Mouse (Mus musculus) hindlimb bud, embryonic 11.5 days (tissue): ENCODE measurements at regions not wholly inside any gene's neighbourhood (a gene's known extent, or its start where the extent isn't known, plus 50 kb on each side); places are given as distances from the start of the nearest gene placed in this dataset.
A peak's percentile ranks its signal among the peaks of the same experiment; 100 is the strongest.

Experiments
- DNase-seq: peaks from one replicate; pipeline ENCODE4 v3.0.0-alpha.2; 2012; ENCODE audit warnings: low read depth, low spot score; ENCODE audit errors: extremely low spot score

DNA sequence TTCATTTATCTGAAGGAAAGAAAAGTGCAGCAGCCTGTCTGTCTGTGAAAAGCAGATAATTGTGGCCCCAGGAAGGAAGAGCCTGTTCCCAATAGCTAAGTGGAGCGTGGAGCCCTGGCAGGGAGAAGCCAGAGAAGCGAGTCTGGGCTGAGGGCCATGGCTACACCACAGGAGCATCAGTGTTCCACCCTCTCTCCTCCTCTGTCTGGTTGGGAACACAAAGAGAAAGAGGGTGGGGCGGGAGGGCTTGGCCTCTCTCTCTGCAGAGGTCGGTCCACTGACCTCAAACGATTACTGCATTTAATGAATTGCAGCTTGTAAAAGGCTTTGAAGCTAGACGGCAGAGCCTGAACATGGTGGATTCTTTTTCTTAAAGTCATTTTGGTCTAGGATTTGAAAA lies 329.0 kb downstream of the Pik3r1 start:
- no peak for DNase-seq

DNA sequence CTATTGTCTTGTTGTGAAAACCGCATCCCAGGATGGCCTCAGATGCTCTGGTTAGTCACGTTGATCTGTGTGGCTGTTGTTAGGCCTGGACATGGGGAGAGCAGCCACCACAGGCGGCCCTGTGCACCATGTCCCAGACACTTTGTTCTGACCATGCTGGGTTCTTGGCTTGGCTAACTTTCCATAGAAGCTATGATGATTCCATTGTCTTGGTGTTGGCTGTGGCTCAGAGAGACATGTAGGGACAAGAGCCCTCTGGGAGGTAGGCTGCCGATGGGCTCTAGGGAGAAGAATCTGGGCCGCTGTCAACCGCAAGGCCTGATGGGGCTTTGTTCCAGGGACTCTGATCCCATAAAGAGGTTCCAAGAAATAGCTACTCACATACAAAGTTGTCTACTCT lies 334.9 kb downstream of the Pik3r1 start:
- DNase-seq, result no peak

DNA sequence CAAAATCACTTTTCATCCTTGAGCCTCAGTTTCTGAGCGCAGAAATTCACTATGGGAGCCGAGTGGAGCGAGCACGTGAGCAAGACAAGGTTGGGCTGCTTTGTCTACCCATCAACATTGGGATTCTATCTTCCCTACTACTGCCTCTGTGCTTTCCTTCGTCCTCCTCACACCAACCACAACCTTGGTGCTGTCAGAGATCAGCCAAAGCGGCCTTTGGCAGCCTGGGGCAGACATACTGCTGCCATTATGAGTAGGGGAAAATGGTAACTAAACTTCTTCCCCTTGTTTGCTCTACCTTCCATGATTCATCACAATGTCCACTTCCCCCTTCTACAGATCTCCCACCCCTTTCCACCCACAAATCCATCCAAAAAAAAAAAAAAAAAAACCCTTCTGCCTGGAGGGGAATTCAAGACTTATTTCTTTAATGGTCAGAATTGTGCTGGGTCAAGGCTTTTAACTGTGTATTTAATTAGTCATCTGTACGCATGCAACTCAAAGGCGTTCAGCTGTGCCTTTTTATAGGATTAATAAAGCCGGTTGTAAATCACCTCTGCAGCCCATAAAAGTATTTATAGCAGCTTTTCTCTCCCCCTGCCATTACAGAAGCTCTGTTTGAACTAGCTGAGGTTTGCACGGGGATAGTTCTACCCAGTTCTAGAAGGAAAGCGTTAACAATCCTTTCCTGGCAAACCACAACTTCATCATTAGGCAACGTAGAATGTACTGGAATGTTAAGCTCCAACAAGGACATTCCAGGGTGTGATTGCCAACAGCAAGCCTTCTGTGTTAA lies 340.4 kb downstream of the Pik3r1 start:
- peak; percentile 97 for DNase-seq

DNA sequence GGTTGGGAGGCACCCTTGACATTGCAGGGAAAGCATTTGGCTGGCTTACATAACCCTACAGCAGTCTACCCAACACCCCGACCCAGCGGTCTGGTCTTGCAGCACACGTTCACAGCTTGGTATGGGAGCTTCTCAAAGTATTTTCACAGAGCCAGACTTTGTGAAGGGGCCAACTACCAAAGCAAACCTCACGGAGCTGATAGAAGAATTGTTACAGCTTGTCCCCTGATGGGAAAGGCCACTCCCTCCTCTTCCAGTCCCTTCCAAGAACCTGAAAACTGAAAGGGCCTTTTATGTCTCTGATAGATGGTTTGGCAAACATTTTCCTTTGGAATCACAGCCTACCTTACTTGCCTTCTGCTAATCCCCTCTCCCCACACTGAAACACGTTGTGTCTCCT lies 341.6 kb downstream of the Pik3r1 start:
- DNase-seq, result no peak

DNA sequence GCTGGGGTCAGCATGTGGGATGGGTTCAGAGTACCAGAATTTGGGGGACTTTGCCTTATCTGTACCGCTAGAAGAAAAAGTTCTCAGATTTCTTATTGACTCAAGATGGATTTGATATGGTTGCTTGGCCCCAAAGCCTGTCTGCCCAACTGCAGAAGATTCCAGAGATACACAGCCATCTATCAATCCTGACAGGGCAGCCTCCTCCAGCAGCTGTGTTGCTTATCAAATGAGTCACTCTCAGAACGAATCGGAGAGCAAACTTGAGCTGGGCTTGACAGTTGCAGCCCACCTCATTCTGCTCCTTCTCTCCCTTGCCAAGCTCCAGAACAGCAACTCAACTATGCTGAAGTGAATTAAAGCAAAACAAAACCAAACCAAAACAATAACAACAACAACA lies 345.9 kb downstream of the Pik3r1 start:
- DNase-seq, result no peak

DNA sequence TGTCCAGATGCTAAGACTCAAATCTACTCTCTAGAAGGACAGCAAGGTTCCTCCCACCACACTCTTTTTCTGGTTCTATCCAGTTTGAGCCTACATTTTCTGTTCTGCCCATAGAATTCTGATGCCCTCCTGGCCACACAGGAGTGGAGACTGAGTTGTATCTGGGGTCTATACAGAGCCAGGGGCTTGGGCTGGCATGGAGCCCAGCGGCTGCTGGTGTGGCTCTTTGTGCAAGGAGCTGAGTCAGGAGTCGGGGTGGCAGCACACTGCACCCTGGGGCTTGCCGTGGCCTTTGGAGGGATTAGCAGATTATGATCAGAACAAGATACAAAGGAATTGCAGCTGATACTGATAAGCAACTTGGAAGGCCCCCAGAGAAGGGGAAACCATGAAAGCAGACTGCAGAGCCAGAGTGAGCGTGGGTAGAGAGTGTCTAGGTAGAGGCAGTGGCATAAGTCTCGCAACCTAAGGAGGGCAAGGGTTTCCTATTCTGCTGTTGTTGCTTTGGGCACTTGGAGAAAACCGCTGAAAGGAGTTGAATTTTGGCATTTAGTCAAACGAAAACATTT lies 348.5 kb downstream of the Pik3r1 start:
- DNase-seq, result no peak

DNA sequence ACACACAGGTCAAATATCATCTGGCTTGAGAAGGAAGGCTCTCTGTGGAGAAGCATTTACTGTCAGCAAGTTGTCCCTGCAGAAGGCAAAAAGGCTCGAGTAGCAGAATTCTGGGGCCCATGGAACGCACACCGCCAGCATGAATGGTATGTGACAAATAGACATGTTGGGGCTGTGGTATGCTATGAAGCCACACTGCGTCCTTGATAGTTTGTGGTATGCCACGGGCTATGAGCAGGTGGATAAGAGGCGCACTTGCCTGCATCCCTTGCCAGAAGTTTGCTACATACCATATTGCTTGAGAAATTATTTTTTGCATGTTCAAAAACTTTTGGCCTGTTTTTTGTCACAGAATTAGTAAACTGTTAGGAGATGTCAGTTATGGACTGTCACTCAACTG lies 349.7 kb downstream of the Pik3r1 start:
- DNase-seq, result no peak

DNA sequence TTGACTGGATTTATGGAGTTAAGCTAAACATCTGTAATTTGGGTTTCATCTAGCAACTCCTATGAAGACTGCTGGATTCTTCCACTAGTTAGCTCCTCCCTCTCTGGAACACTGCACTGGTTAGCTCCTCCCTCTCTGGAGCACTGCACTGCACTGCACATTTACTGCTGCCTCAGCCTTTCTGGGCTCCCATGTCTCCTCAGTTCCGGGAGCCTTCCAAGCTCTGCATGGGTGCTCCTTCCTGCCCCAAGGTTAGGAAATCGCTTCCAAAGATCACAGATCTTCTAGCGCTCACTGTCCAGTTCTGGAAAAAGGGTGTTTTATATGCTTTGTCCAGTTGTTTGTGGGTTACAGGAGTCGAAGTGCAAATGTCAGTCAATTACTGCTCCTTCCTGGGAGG lies 359.1 kb downstream of the Pik3r1 start:
- no peak for DNase-seq

DNA sequence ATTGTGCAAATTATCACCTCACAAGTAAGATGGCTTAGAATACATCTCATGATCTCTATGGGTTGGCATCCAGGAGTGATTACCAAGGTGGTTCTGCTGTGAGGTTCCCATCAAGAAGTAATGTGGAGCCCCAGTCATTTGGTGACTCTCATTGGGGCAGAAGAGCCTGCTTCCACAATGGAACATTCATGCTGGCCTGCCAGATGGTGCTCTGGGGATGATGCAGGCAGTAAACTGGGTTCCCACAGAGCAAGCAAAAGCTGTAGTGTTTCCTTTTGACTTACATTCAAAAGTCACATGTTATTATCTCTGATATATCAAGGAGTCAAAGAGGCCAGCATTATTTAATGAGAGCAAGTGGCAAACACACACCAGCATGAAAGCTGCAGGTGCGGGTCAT lies 360.4 kb downstream of the Pik3r1 start:
- DNase-seq, result no peak

DNA sequence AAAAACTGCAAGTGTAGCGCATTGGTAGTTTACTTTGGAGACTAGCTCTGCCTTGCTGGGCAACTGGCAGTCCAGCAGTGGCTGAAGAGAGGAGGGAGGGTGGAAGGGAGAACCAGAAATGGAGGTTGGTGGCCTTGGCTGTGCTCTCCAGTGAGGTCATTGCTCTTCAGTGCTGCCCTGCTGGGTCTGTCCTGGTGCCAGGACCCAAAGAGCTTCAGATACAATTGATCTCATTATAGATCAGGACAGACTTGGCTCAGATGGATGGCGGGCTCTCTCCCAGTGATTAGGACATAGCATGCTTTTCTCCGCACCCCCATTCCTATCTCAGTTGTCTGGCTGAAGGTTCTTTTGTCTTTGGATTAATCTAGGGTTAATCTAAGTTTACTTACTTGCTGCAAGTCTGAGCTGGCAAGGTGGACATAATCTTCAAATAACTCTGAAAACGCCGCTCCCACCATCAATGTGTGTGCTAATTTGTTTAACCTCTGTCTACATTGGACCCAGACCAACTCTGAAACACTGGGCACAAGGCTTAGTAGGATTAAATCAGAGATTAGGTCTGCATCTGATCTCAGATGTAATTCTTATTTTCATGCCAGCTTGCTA lies 394.3 kb downstream of the Pik3r1 start:
- no peak for DNase-seq

DNA sequence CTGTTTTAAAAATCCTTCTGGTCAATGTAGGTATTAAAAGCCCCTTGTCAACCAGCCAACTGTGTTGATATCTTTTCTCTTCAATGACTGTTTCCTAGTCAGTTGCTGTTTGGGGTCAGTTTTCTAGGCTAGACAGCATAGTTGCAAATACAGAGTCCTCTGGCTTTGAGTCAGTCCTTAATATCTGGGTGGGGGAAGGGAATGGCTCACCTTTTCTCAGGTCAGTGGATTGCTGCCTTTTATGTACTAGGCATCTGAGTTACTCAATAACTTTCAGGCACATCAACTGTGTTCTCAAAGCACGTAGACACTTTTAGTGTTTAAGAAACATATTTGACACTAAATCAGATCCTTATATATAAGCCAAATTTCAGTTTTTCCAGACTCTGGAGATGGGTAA lies 396.1 kb downstream of the Pik3r1 start:
- DNase-seq, result no peak

DNA sequence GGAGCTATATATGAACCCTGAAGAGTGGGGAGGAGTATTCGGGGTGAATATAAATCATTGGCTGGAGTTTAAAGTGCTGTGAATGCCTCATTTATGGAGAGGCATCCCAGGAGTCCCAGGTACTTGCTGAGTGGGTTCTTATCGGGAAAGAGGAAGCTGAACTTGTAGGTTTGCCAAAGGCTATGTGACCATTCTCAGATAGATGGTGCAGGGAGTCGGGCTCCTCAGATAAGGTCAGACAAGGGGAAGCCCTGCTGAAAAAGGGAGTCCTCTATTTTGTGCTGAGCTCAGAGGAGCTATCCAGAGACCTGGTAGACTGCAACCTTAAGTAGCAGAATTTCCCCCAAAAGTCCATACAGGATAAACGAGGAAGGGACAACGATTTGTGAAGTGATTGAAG lies 399.8 kb downstream of the Pik3r1 start:
- DNase-seq, result no peak

DNA sequence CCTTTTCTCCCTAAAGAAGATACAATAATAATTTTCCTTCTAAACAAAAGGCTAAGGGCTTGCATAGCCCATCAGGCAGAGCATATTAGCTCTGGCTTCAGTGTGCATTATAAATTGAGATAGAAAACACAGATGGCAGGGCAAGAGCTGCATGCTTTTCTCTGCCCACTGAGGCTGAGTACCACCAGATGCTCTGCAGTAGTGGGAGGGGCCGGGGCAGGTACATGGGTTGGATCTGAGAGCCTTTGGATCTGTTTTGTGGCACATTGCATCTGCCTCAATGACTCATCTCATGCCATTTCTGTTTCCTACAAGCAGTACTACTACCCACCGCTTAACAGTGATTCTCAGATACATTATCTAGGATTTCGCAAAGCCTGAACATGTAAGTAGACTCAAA lies 412.7 kb downstream of the Pik3r1 start:
- no peak for DNase-seq

DNA sequence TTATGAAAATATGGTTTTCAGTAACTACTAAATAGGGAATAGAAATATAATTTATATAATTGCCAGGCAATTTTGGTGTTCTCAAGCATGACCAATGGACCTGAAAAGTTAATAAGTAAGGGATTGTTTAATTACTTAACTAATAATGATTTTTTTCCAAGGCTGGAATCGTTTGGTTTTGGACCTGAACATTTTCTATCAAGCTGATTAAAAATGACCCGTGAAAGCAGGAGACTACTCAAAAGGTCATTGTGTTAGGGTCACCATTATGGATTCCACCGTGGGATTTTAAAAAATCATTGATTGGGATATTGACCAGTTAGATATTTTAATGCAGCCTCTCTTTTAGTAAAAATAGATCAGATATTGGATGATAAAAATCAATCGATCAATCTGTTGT lies 416.9 kb downstream of the Pik3r1 start:
- DNase-seq, result no peak

DNA sequence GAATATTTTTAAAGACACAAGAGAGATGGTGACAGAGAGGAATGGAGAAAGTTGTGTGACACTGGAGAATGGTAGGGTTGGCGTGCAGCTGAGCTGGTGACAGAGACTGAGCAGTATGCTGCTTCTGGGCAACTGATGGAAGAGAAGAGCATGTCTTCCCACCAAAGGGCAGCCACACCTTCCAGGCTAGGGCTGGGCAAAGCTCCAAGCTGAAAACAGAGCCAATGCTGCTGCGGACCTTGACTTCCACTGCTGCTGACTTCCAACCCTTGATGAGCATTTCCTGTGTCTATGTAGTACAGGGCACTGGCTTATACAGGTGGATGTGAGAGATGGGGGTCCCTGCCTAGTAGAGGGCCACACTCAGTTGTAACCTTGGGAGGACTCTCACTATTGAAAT lies 418.7 kb downstream of the Pik3r1 start:
- no peak for DNase-seq

DNA sequence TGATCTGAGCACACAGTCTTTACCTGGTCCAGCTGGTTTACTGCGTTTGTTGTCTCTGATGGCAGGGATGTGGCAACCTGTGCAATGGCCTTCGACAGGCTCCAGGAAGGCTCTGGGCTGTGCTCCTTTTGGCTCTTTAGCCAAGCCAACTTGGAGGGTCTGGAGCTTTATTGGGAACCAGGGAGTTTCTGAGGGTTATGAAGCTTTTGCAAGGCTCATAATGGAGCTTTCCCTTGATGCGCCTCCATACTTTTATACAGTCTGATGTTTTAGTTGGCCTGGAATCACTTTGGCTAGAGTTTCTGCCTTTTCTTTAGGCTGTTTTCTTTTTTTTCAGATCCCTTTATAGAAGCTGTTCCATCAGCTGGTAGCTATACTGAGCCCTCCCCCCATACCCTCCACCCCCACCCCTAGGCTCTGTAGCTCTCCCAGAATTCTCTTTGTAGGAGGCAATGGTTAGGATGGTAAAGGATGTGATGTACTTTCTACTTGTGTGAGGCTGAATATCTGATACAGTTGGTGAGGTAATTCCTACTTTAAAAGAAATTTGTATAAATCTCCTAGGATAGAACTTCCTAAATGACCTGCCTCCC lies 429.6 kb downstream of the Pik3r1 start:
- no peak for DNase-seq

DNA sequence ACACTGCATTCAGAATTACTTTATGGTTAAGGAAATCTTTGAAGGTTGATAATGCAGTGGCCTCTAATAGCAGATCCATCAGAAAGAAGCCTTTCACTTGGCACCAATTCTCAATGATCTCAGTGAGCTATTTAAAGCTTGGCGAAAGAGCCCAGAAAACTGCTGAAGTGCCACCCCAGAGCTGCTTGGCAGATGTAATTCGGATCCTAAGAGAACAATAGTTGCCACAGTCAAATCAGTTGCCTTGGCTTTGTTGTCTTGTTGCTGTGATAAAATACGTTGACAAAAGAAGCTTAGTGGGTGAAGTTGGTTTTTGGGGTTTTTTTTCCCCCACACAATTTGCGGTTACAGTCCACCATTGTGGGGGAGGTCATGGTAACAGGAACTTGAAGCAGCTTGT lies 449.4 kb downstream of the Pik3r1 start:
- no peak for DNase-seq

DNA sequence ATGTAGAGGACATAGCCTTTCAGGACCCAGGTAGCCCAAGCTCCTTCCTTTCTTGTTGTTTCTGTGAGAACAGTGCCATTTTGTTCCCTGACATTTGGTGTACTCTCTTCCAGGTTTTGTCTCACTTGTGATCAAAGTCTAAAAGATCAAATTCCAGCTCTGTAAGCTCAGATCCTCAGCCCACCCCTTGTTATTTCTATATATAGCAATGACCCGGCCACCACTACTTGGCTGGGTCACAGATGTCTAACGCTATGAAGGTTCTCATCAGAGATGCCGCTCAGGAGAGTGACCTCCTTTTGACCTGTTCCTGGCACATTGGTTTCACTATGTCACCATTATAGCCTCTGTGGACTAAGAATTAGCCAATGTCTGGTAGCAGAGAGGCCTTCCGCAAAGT lies 451.7 kb downstream of the Pik3r1 start:
- DNase-seq, result no peak

DNA sequence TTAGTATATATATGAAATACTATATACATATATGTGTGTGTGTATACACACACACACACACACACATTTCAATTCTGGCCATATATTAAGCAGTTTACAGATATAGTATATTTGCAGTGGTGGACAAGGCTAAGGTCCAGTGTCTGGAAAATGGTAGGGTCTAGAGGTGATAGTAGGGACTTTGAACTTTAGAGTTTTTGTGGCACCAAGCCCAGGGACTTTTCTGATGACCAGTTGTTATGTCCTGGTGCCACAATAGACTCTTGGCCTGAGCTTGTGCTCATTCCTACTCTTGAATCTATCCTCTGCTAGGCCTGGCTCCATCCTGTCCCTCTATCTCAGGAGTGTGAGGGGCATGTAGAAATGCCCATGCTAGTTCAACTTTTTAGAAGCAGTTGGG lies 454.0 kb downstream of the Pik3r1 start:
- no peak for DNase-seq

DNA sequence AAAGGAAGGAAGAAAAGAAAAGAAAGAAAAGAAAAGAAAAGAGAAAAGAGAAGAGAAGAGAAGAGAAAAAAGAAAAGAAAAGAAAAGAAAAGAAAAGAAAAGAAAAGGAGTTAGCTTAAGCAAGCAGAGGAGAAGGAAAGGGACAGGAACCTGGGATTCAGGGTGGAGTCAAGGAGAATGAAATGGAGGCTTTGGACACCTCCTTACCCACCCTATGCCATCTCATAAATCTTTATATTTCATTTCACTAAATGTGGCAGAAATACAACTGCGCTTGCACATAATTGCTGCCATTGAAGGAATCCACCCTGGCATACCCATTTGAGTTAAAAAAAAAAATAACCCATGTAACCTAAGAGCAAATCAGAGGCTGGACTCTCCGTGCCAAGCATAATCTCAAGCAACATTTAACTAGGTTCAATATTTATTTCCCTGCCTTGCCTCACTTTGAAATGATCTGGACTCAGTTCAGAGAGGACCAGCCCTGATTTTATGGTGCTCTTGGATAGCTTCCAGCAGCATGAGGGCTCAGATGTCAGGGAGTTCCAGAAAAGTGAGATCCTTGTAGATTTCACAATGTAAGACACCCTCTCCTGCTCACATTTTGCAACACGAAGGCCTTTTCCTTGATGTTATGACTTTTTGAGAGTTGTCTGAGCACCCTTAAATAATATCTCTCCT lies 456.2 kb downstream of the Pik3r1 start:
- no peak for DNase-seq

DNA sequence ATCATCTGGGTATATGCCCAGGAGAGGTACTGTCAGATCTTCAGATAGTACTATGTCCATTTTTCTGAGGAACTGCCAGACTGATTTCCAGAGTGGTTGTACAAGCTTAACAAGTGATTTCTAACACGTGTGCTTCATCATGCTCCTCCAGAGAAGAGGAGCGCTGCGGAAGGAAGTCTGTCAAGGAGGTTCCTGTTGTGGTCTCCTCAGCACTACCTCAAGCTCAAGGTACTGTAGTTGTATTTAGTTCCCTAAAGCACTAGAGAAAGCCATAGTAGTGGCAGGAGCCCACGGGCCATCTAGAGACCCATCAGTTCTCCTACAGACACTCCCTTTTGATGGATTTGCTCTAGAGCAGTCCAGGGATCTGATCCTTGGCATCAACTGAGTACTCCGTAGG lies 459.3 kb downstream of the Pik3r1 start:
- no peak for DNase-seq
